Mouse (Mus musculus) heart, embryonic 11.5 days (tissue): ENCODE data around the gene Socs7. TPM values are rescaled to one million over a fixed set of nuclear protein-coding genes. Genes with fewer than 3 reads are reported as not detected.
"Not testable (repeated sequence)": the region's sequence is repeated elsewhere in the genome, so short reads cannot be mapped to it uniquely, and the experiment has no call there.

Experiments used
- ATAC-seq: fragments of 200-750 bp; cut with Nextera tagmentation; replicated peaks from 2 replicates; pipeline ENCODE4 v1.8.0; 2017; ENCODE audit warnings: moderate library complexity; ENCODE audit not compliant: insufficient number of reproducible peaks, low FRiP score, low TSS enrichment
- H3K27ac ChIP-seq: fragments of 300-500 bp; sonication (generic); 2 replicates; pipeline ENCODE4 v1.5.1; 2014; ENCODE audit warnings: mild to moderate bottlenecking, low read depth, low read length
- H3K27me3 ChIP-seq: fragments of 300-500 bp; sonication (generic); 2 replicates; pipeline ENCODE4 v1.6.1; 2014; ENCODE audit warnings: mild to moderate bottlenecking, low read length, mixed read lengths; ENCODE audit not compliant: control insufficient read depth, insufficient read depth
- H3K36me3 ChIP-seq: fragments of 300-500 bp; sonication (generic); 2 replicates; pipeline ENCODE4 v1.6.1; 2014; ENCODE audit warnings: mild to moderate bottlenecking, low read length, moderate library complexity, mixed read lengths; ENCODE audit not compliant: control insufficient read depth, insufficient read depth
- H3K4me1 ChIP-seq: fragments of 300-500 bp; sonication (generic); 2 replicates; pipeline ENCODE4 v1.6.1; 2014; ENCODE audit warnings: low read length; ENCODE audit not compliant: control insufficient read depth, insufficient read depth
- H3K4me2 ChIP-seq: fragments of 300-500 bp; sonication (generic); 2 replicates; pipeline ENCODE4 v1.6.1; 2014; ENCODE audit warnings: mild to moderate bottlenecking, moderate library complexity
- H3K4me3 ChIP-seq: fragments of 300-500 bp; sonication (generic); 2 replicates; pipeline ENCODE4 v1.5.1; 2014; ENCODE audit warnings: low read depth, low read length
- H3K9ac ChIP-seq: fragments of 300-500 bp; sonication (generic); 2 replicates; pipeline ENCODE4 v1.6.1; 2014; ENCODE audit warnings: mild to moderate bottlenecking, low read depth, low read length, moderate library complexity
- H3K9me3 ChIP-seq: fragments of 300-500 bp; sonication (generic); replicated peaks from 2 replicates; pipeline ENCODE4 v1.6.1; 2016; ENCODE audit warnings: low read length; ENCODE audit not compliant: control insufficient read depth
- WGBS: fragments of 180-500 bp; shearing (Covaris S2); extraction: QIAGEN DNeasy Blood & Tissue Kit; methylation state at CpG from one replicate; pipeline ENCODE4 v1.1.7; 2014; ENCODE audit not compliant: insufficient replicate concordance; 5-methylcytosine and 5-hydroxymethylcytosine counted together
- polyA plus RNA-seq: library from polyadenylated mRNA; unstranded; fragments of >200 nt; fragmentation: Nextera tagmentation; extraction: Ambion mirVana; gene quantifications from 2 replicates; pipeline ENCODE4 v1.2.1, GENCODE M21; 2014

Socs7 gene
- 2.2 and 2.9 TPM in 2 replicates for polyA plus RNA-seq

GRCm38 (mm10) chr11:97361948-97362648 lies at the start of gene Socs7:
Gene Socs7 (plus strand): TSS chr11:97362551.
- H3K27ac ChIP-seq = peak within 1 kb of the TSS; percentile 98
- H3K4me2 ChIP-seq = peak within 1 kb of the TSS; percentile 91
- H3K4me3 ChIP-seq = peak within 1 kb of the TSS; percentile 94
- no peaks in the 10 kb centered on the region for H3K36me3 ChIP-seq
- peaks cover 19% of the 10 kb centered on the region for H3K4me1 ChIP-seq
- H3K9me3 ChIP-seq = no peaks in the 10 kb centered on the region
- peak within 1 kb of the TSS; percentile 98 for H3K9ac ChIP-seq
- WGBS = 1% methylated on average over 14 of the region's 81 CpGs
- H3K27me3 ChIP-seq = no peaks in the 10 kb centered on the region
- peak; percentile 94 for ATAC-seq

GRCm38 (mm10) chr11:97312871-97313270 lies 49.5 kb upstream of the Socs7 start:
- ATAC-seq, H3K27ac ChIP-seq, H3K4me2 ChIP-seq, H3K9ac ChIP-seq, H3K4me3 ChIP-seq, H3K36me3 ChIP-seq, H3K9me3 ChIP-seq, H3K27me3 ChIP-seq: not testable (repeated sequence)
- peaks cover 21% of the 10 kb centered on the region for H3K4me1 ChIP-seq
- WGBS = 71% methylated on average over 1 of the region's 1 CpGs

GRCm38 (mm10) chr11:97314110-97314509 lies 48.2 kb upstream of the Socs7 start:
- no peaks in the 10 kb centered on the region for H3K9me3 ChIP-seq
- no peak overlapping the region for H3K4me2 ChIP-seq
- H3K27ac ChIP-seq = no peak overlapping the region
- no peaks in the 10 kb centered on the region for H3K36me3 ChIP-seq
- H3K4me1 ChIP-seq = peaks cover 21% of the 10 kb centered on the region
- WGBS = 93% methylated on average over 3 of the region's 3 CpGs
- no peaks in the 10 kb centered on the region for H3K27me3 ChIP-seq
- H3K9ac ChIP-seq = no peak overlapping the region
- no peak overlapping the region for H3K4me3 ChIP-seq
- ATAC-seq = no peak

- H3K9ac ChIP-seq = peak overlapping the region; percentile 74; the same call in 1 of the 2 replicates
- no peaks in the 10 kb centered on the region for H3K27me3 ChIP-seq
- no peak for ATAC-seq
- H3K4me3 ChIP-seq = peak overlapping the region; percentile 62
- 46% methylated on average over 8 of the region's 8 CpGs for WGBS
- peak overlapping the region; percentile 74 for H3K27ac ChIP-seq
- no peaks in the 10 kb centered on the region for H3K9me3 ChIP-seq
- peaks cover 14% of the 10 kb centered on the region for H3K4me1 ChIP-seq
- no peaks in the 10 kb centered on the region; the same call in 1 of the 2 replicates for H3K36me3 ChIP-seq
- H3K4me2 ChIP-seq = peak overlapping the region; percentile 55
These were observed 47.4 kb upstream of the Socs7 start for GRCm38 (mm10) chr11:97314751-97315503.

- under 1% methylated on average over 50 of the region's 50 CpGs for WGBS
- ATAC-seq = peak; percentile 86
- H3K36me3 ChIP-seq = no peaks in the 10 kb centered on the region; the same call in 1 of the 2 replicates
- H3K4me3 ChIP-seq = peak within 1 kb of the TSS; percentile 62
- peaks cover 9% of the 10 kb centered on the region for H3K4me1 ChIP-seq
- H3K27ac ChIP-seq = peak within 1 kb of the TSS; percentile 74
- no peaks in the 10 kb centered on the region for H3K27me3 ChIP-seq
- H3K4me2 ChIP-seq = peak within 1 kb of the TSS; percentile 69
- H3K9ac ChIP-seq = peak within 1 kb of the TSS; percentile 74
- no peaks in the 10 kb centered on the region for H3K9me3 ChIP-seq
These were observed 46.5 kb upstream of the Socs7 start, which contains the start of gene Mrpl45 for GRCm38 (mm10) chr11:97315504-97316503. Gene Mrpl45 (plus strand): TSS chr11:97315716.

GRCm38 (mm10) chr11:97321197-97321596 lies 41.2 kb upstream of the Socs7 start:
- no peak for ATAC-seq
- no peak overlapping the region for H3K4me3 ChIP-seq
- no peak overlapping the region for H3K4me2 ChIP-seq
- H3K36me3 ChIP-seq = peaks cover 11% of the 10 kb centered on the region
- H3K27ac ChIP-seq = no peak overlapping the region
- no peaks in the 10 kb centered on the region for H3K27me3 ChIP-seq
- H3K4me1 ChIP-seq = peaks cover 2% of the 10 kb centered on the region; the same call in 1 of the 2 replicates
- H3K9ac ChIP-seq = no peak overlapping the region
- no peaks in the 10 kb centered on the region for H3K9me3 ChIP-seq
- 92% methylated on average over 8 of the region's 8 CpGs for WGBS

GRCm38 (mm10) chr11:97321894-97322600 lies 40.3 kb upstream of the Socs7 start:
- 87% methylated on average over 8 of the region's 8 CpGs for WGBS
- H3K9me3 ChIP-seq, H3K4me2 ChIP-seq, H3K4me3 ChIP-seq, H3K27me3 ChIP-seq, H3K9ac ChIP-seq, H3K4me1 ChIP-seq, H3K27ac ChIP-seq, ATAC-seq: not testable (repeated sequence)
- H3K36me3 ChIP-seq = peaks cover 18% of the 10 kb centered on the region
